Comparison of ENCODE assay signal across 15 mouse cellular contexts in genomic region chr19:47631799-47632198, GRCm38 (mm10).
"Had no signal": no experiment of that assay in that cellular context is flagged by ENCODE, and none has a peak within 500 bp of the region (broad histone marks: within the 10 kb centered on the region; RNA-seq: fewer than 3 reads in every experiment).

No protein-coding gene starts in this region.

- ATAC-seq: midbrain, embryonic 13.5 days; midbrain, embryonic 15.5 days had no signal

- H3K9ac ChIP-seq: lung, embryonic 14.5 days; midbrain, embryonic 13.5 days; midbrain, embryonic 15.5 days; neural tube, embryonic 12.5 days; stomach, embryonic 15.5 days had no signal

- DNase-seq: lung, adult 18-20 months; lung, embryonic 14.5 days; lung, postnatal 10 days; lung, postnatal 36 days; right cerebral cortex, postnatal 14 days; thymus, adult 18-20 months; thymus, postnatal 14 days; thymus, postnatal 36 days had no signal

- H3K4me2 ChIP-seq: lung, embryonic 14.5 days; midbrain, embryonic 11.5 days; midbrain, embryonic 13.5 days; midbrain, embryonic 15.5 days; neural tube, embryonic 12.5 days; stomach, embryonic 15.5 days had no signal

- H3K4me1 ChIP-seq: midbrain, embryonic 13.5 days; neural tube, embryonic 12.5 days; stomach, embryonic 15.5 days had no signal

- H3K27me3 ChIP-seq: megakaryocyte, embryonic 14.5 days; midbrain, embryonic 13.5 days; midbrain, embryonic 15.5 days; neural tube, embryonic 12.5 days; stomach, embryonic 15.5 days had no signal

- H3K9me3 ChIP-seq: megakaryocyte, embryonic 14.5 days; midbrain, embryonic 13.5 days; midbrain, embryonic 15.5 days; neural tube, embryonic 12.5 days; stomach, embryonic 15.5 days had no signal

- H3K27ac ChIP-seq: macrophage; midbrain, embryonic 13.5 days; midbrain, embryonic 15.5 days; neural tube, embryonic 12.5 days; stomach, embryonic 15.5 days had no signal

- H3K4me3 ChIP-seq: megakaryocyte, embryonic 14.5 days; midbrain, embryonic 13.5 days; midbrain, embryonic 15.5 days; neural tube, embryonic 12.5 days; stomach, embryonic 15.5 days had no signal
